Mouse (Mus musculus) stomach, postnatal 0 days (tissue): ENCODE data around the gene Gfral.

Experiments
- CTCF ChIP-seq: IDR thresholded peaks from 2 replicates; pipeline ENCODE4 v1.5.1; 2016; ENCODE audit warnings: antibody characterized with exemption, low read depth, mild to moderate bottlenecking, moderate library complexity
- EP300 ChIP-seq: optimal IDR thresholded peaks from 2 replicates; pipeline ENCODE3; 2016; ENCODE audit warnings: antibody characterized with exemption

- no peak for TF ChIP-seq CTCF
- no peak for TF ChIP-seq EP300
Measured at GRCm38 (mm10) chr9:76179221-76179620, 34.2 kb downstream of the Gfral start.
